Mouse (Mus musculus): ENCODE measurements around the gene Tenm3.

DNA sequence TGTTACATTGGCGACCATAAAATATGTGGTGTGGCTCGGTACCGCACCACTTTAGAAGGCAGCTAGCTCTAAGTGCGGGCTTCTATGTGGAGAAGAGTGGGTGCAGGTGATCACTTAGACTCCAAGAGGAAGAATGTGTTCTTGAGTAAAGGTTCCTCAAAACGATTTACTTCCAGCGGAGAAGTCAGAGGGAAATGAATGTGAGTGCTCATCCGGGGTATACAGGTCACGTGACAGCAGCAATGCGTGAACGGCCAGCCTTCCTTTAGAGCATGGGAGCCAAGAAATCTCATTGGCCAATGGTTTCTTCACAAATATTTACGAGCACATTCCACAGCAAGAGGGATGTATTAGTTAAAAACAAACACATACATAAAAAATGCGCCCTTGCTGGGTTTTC lies 404.3 kb downstream of the Tenm3 start:
- TF ChIP-seq CTCF (IDR thresholded peaks at IDR 0.05; ENCODE audit: borderline replicate concordance, control insufficient read depth, extremely low read depth, insufficient read depth, low read length, poor library complexity) (no peak), POLR2A (IDR thresholded peaks at IDR 0.05; ENCODE audit: control insufficient read depth, extremely low read depth, insufficient read depth, low read length, poor library complexity) (no peak)

All from thymus, adult 2 months (tissue).